Mouse (Mus musculus): ENCODE measurements around the gene Otud7a. TPM values are rescaled to one million over a fixed set of nuclear protein-coding genes. Genes with fewer than 3 reads are reported as not detected.

The Otud7a gene
- total and polyA plus RNA-seq, 3 experiments, result not detected

GRCm38 (mm10) chr7:63509825-63510224 is 65.3 kb downstream of the Otud7a start:
- H3K27ac ChIP-seq (ENCODE audit: control insufficient read depth, low read depth, low read length), result no peak overlapping the region
- H3K27me3 ChIP-seq (ENCODE audit: control insufficient read depth in 1 of 2, insufficient read depth in 2 of 2, low read length in 2 of 2), result no peaks in the 10 kb centered on the region
- no peaks in the 10 kb centered on the region for H3K9me3 ChIP-seq (replicated peaks; ENCODE audit: insufficient read depth, low read length)
- TF ChIP-seq MAFK (IDR thresholded peaks at IDR 0.05; ENCODE audit: borderline replicate concordance, low read depth, low read length) (no peak), KAT2A (conservative IDR thresholded peaks at IDR 0.05; ENCODE audit: low read depth, low read length) (no peak), SMC3 (IDR thresholded peaks at IDR 0.05; ENCODE audit: low read depth, low read length) (no peak), MEF2A (IDR thresholded peaks at IDR 0.05; ENCODE audit: extremely low read depth, insufficient replicate concordance, low read depth, low read length, poor library complexity, severe bottlenecking) (no peak), HCFC1 (IDR thresholded peaks at IDR 0.05; ENCODE audit: low read depth, low read length) (no peak), BHLHE40 (IDR thresholded peaks at IDR 0.05; ENCODE audit: borderline replicate concordance, low read depth, low read length) (no peak), MAX (IDR thresholded peaks at IDR 0.05; ENCODE audit: low read length) (no peak), GATA1 (IDR thresholded peaks at IDR 0.05; ENCODE audit: low read depth, low read length) (no peak), POLR2A (IDR thresholded peaks at IDR 0.05; ENCODE audit: control insufficient read depth in 1 of 2, insufficient read depth in 1 of 2, low read depth in 1 of 2, low read length in 2 of 2, poor library complexity in 1 of 2) (no peak), CHD2 (IDR thresholded peaks at IDR 0.05; ENCODE audit: low read length) (no peak), ZNF384 (IDR thresholded peaks at IDR 0.05; ENCODE audit: low read depth, low read length) (no peak), TAL1 (IDR thresholded peaks at IDR 0.05; ENCODE audit: low read length) (no peak), NELFE (IDR thresholded peaks at IDR 0.05; ENCODE audit: low read depth, low read length) (no peak), SIN3A (IDR thresholded peaks at IDR 0.05; ENCODE audit: low read length) (no peak), GABPA (IDR thresholded peaks at IDR 0.05; ENCODE audit: low read depth, low read length) (no peak), MYC (IDR thresholded peaks at IDR 0.05; ENCODE audit: low read depth, low read length) (no peak), ELF1 (IDR thresholded peaks at IDR 0.05; ENCODE audit: low read depth, low read length) (no peak), ZC3H11A (IDR thresholded peaks at IDR 0.05; ENCODE audit: low read depth, low read length) (no peak), RAD21 (IDR thresholded peaks at IDR 0.05; ENCODE audit: low read depth, low read length) (no peak), MXI1 (IDR thresholded peaks at IDR 0.05; ENCODE audit: low read depth, low read length) (no peak)
- H3K79me2 ChIP-seq (ENCODE audit: control insufficient read depth, insufficient read depth, low read length, poor library complexity), result no peaks in the 10 kb centered on the region
- H3K4me1 ChIP-seq (ENCODE audit: control insufficient read depth in 1 of 2, insufficient read depth in 2 of 2, low read length in 2 of 2), result no peaks in the 10 kb centered on the region
- DNase-seq (ENCODE audit: low read depth, low spot score), result no peak
- no peak overlapping the region for H3K4me3 ChIP-seq (ENCODE audit: control insufficient read depth in 1 of 2, insufficient read depth in 1 of 2, low read depth in 2 of 2, low read length in 2 of 2)
- H3K9ac ChIP-seq (ENCODE audit: control insufficient read depth, low read depth, low read length, poor library complexity, severe bottlenecking), result no peak overlapping the region
- H3K36me3 ChIP-seq (ENCODE audit: control insufficient read depth in 1 of 2, insufficient read depth in 2 of 2, low read length in 2 of 2), result no peaks in the 10 kb centered on the region

GRCm38 (mm10) chr7:63511458-63511857 is 66.9 kb downstream of the Otud7a start:
- Histone ChIP-seq H3K4me1 (ENCODE audit: control insufficient read depth in 1 of 2, insufficient read depth in 2 of 2, low read length in 2 of 2) (no peaks in the 10 kb centered on the region), H3K9me3 (replicated peaks; ENCODE audit: insufficient read depth, low read length) (no peaks in the 10 kb centered on the region), H3K9ac (ENCODE audit: control insufficient read depth, low read depth, low read length, poor library complexity, severe bottlenecking) (no peak overlapping the region), H3K27ac (ENCODE audit: control insufficient read depth, low read depth, low read length) (no peak overlapping the region), H3K79me2 (ENCODE audit: control insufficient read depth, insufficient read depth, low read length, poor library complexity) (no peaks in the 10 kb centered on the region), H3K4me3 (ENCODE audit: control insufficient read depth in 1 of 2, insufficient read depth in 1 of 2, low read depth in 2 of 2, low read length in 2 of 2) (no peak overlapping the region), H3K36me3 (ENCODE audit: control insufficient read depth in 1 of 2, insufficient read depth in 2 of 2, low read length in 2 of 2) (no peaks in the 10 kb centered on the region), H3K27me3 (ENCODE audit: control insufficient read depth in 1 of 2, insufficient read depth in 2 of 2, low read length in 2 of 2) (no peaks in the 10 kb centered on the region)
- no peak for TF ChIP-seq TCF12 (IDR thresholded peaks at IDR 0.05; ENCODE audit: low read depth, low read length)
- TF ChIP-seq RCOR1 (IDR thresholded peaks at IDR 0.05; ENCODE audit: low read depth, low read length), result no peak
- TF ChIP-seq MYC (IDR thresholded peaks at IDR 0.05; ENCODE audit: low read depth, low read length), result no peak
- TF ChIP-seq MAZ (IDR thresholded peaks at IDR 0.05; ENCODE audit: low read depth, low read length), result no peak
- TF ChIP-seq JUND (IDR thresholded peaks at IDR 0.05; ENCODE audit: low read depth, low read length), result no peak
- TF ChIP-seq CHD1 (IDR thresholded peaks at IDR 0.05; ENCODE audit: low read depth, low read length), result no peak
- TF ChIP-seq POLR2AphosphoS2 (IDR thresholded peaks at IDR 0.05; ENCODE audit: low read length), result no peak
- TF ChIP-seq SMC3 (IDR thresholded peaks at IDR 0.05; ENCODE audit: low read depth, low read length), result no peak
- no peak for DNase-seq (ENCODE audit: low read depth, low spot score)
